Mouse (Mus musculus) T-helper 1 cell (primary cell): ENCODE measurements around the gene Slc25a11.

Source experiments
- in situ Hi-C: fragments of 300-600 bp; cut with MboI, MseI; formaldehyde crosslinking; loops from one replicate; pipeline ENCODE4 v1.15.1; 2025; ENCODE audit warnings: high pct_unique_total_duplicates

The Slc25a11 gene

GRCm38 (mm10) chr11:70668335-70668770, 21.1 kb upstream of the Slc25a11 start:
- in situ Hi-C loops, result loop anchor here (5.0 kb wide), 1 partner anchor 51 kb away; the partner anchor contains the start of genes 4930544D05Rik and Chrne

- in situ Hi-C loops, result loop anchor here (5.0 kb wide), 1 partner anchor 50 kb away; the partner anchor contains the start of genes 4930544D05Rik and Chrne
Measured at GRCm38 (mm10) chr11:70667271-70668150, 20.2 kb upstream of the Slc25a11 start.

GRCm38 (mm10) chr11:70666687-70667086, 19.4 kb upstream of the Slc25a11 start:
- in situ Hi-C loops, result loop anchor here (5.0 kb wide), 1 partner anchor 49 kb away; the partner anchor contains the start of genes 4930544D05Rik and Chrne

GRCm38 (mm10) chr11:70664741-70665140, 17.5 kb upstream of the Slc25a11 start:
- in situ Hi-C loops, result loop anchor here (5.0 kb wide), 1 partner anchor 47 kb away; the partner anchor contains the start of genes 4930544D05Rik and Chrne

GRCm38 (mm10) chr11:70663957-70664356, 16.7 kb upstream of the Slc25a11 start:
- in situ Hi-C loops, result no loop called here

- in situ Hi-C loops, result no loop called here
Measured at GRCm38 (mm10) chr11:70663101-70663500, 15.8 kb upstream of the Slc25a11 start.

GRCm38 (mm10) chr11:70660571-70660970, 13.3 kb upstream of the Slc25a11 start:
- in situ Hi-C loops, result no loop called here

GRCm38 (mm10) chr11:70658942-70659341, 11.7 kb upstream of the Slc25a11 start:
- in situ Hi-C loops, result no loop called here

GRCm38 (mm10) chr11:70658521-70658920, 11.2 kb upstream of the Slc25a11 start:
- in situ Hi-C loops, result no loop called here

- in situ Hi-C loops, result no loop called here
Measured at GRCm38 (mm10) chr11:70657991-70658390, 10.7 kb upstream of the Slc25a11 start.

- in situ Hi-C loops, result no loop called here
Measured at GRCm38 (mm10) chr11:70657573-70657972, 10.3 kb upstream of the Slc25a11 start.

GRCm38 (mm10) chr11:70656964-70657363, 9.7 kb upstream of the Slc25a11 start, which contains the start of gene Eno3:
Gene Eno3, plus strand, starts transcription at chr11:70657202.
- in situ Hi-C loops, result no loop called here

GRCm38 (mm10) chr11:70656456-70656927, 9.2 kb upstream of the Slc25a11 start:
- in situ Hi-C loops, result no loop called here

- in situ Hi-C loops, result no loop called here
Measured at GRCm38 (mm10) chr11:70655571-70656455, 8.5 kb upstream of the Slc25a11 start.

GRCm38 (mm10) chr11:70654923-70655570, 7.8 kb upstream of the Slc25a11 start:
- in situ Hi-C loops, result no loop called here

- in situ Hi-C loops, result no loop called here
Measured at GRCm38 (mm10) chr11:70654198-70654922, 7.1 kb upstream of the Slc25a11 start, which contains the start of gene Pfn1. Gene Pfn1, minus strand, starts transcription at chr11:70654644.

- in situ Hi-C loops, result no loop called here
Measured at GRCm38 (mm10) chr11:70653345-70654197, 6.3 kb upstream of the Slc25a11 start.

- in situ Hi-C loops, result no loop called here
Measured at GRCm38 (mm10) chr11:70652884-70653344, 5.6 kb upstream of the Slc25a11 start.
